Mouse (Mus musculus): Measurements from ENCODE around the gene Gm4559.

DNA sequence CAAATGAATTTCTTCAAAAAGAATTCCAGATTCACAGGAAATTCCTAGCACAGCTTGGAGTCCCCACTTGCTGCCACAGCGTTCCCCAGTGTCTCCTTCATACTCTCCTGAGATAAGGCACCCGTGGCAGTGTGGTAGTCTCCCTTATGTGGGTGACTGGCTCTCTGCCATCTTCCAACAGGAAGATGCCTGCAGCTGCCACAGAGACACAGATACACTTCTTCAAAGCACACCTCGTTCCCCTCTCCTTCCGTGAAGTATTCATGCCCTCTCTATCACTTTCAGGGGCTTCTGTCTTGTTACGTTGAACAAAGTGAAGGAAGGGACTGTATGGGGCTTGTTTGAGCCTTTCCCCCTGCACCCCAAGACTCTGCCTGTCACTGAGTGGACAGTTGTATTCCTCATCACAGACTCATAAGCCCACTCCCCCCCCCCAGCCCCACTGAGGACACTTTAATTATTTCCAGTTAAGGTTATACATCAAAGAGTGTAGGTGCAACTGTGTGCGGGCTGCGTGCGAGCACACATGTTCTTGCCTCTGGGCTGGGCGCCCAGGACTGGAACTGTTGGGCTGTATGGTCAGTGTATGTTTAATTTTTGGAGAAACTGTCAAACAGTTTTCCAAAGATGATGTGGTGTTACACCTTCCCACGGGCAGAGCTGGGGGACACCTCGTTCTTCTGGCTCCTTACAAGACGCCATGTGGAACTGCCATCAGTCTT is 49.4 kb upstream of the Gm4559 start:
- TF ChIP-seq CTCF (IDR thresholded peaks at IDR 0.05) (no peak), EP300 (IDR thresholded peaks at IDR 0.05) (no peak)
